Mouse (Mus musculus): ENCODE data around the gene Sycp2l. TPM values are rescaled to one million over a fixed set of nuclear protein-coding genes. Genes with fewer than 3 reads are reported as not detected.
A peak's percentile ranks its signal among the peaks of the same experiment; 100 is the strongest.
"Not testable (repeated sequence)": the region's sequence is repeated elsewhere in the genome, so short reads cannot be mapped to it uniquely, and the experiment has no call there.

Sycp2l gene
- polyA plus RNA-seq, 1 experiment from 2014 or later: 0.30 TPM

- H3K9ac ChIP-seq (ENCODE audit: low read length): no peak overlapping the region
- no peaks in the 10 kb centered on the region for H3K9me3 ChIP-seq (ENCODE audit: control insufficient read depth, low read length)
- H3K36me3 ChIP-seq (ENCODE audit: control insufficient read depth, insufficient read depth, low read length): no peaks in the 10 kb centered on the region
- H3K4me3 ChIP-seq (ENCODE audit: low read depth, low read length): no peak overlapping the region
- no peak for ATAC-seq (replicated peaks; ENCODE audit: low FRiP score, low TSS enrichment, low read depth)
- DNase-seq (ENCODE audit: low spot score): peak; percentile 72
- no peaks in the 10 kb centered on the region for H3K4me1 ChIP-seq (replicated peaks; ENCODE audit: control insufficient read depth, insufficient read depth, low read length)
- H3K4me2 ChIP-seq (ENCODE audit: low read length): no peak overlapping the region
- no peaks in the 10 kb centered on the region for H3K27me3 ChIP-seq (replicated peaks; ENCODE audit: control insufficient read depth, insufficient read depth, low read length)
- H3K27ac ChIP-seq (ENCODE audit: low read depth): no peak overlapping the region
- WGBS: 79% methylated on average over 10 of the region's 10 CpGs
Measured at GRCm38 (mm10) chr13:41146271-41146670, 32.2 kb downstream of the Sycp2l start.

- no peak for ATAC-seq (replicated peaks; ENCODE audit: low FRiP score, low TSS enrichment, low read depth)
- no peak overlapping the region for H3K9ac ChIP-seq (ENCODE audit: low read length)
Measured at GRCm38 (mm10) chr13:41153146-41153545, 39.0 kb downstream of the Sycp2l start.

DNA sequence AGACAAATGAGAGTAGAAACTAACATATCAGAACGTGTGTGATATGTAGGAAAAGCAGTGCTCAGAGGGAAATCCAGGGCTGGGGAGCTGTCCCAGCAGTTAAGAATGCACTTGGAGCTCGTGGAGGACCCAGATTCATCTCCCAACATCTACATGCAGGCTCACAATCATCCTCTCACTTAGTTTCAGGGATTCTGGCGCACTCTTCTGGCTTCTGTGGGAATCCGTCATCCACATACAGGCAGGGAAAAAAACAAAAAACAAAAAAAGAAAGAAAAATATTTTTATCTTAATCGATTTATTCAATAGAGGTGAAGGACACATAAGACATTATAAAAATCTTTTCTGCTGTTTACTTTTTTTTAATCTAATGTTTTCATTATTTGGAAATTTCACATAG lies 44.3 kb downstream of the Sycp2l start:
- no peak overlapping the region for H3K9ac ChIP-seq (ENCODE audit: low read length)
- no peak overlapping the region for H3K27ac ChIP-seq (ENCODE audit: low read depth)
- H3K36me3 ChIP-seq (ENCODE audit: control insufficient read depth, insufficient read depth, low read length): no peaks in the 10 kb centered on the region
- 59% methylated on average over 5 of the region's 5 CpGs for WGBS
- no peak overlapping the region for H3K4me3 ChIP-seq (ENCODE audit: low read depth, low read length)
- DNase-seq (ENCODE audit: low spot score) (no peak), ATAC-seq (replicated peaks; ENCODE audit: low FRiP score, low TSS enrichment, low read depth) (no peak)
- no peaks in the 10 kb centered on the region for H3K4me1 ChIP-seq (replicated peaks; ENCODE audit: control insufficient read depth, insufficient read depth, low read length)
- H3K27me3 ChIP-seq (replicated peaks; ENCODE audit: control insufficient read depth, insufficient read depth, low read length): no peaks in the 10 kb centered on the region
- H3K4me2 ChIP-seq (ENCODE audit: low read length): no peak overlapping the region
- no peaks in the 10 kb centered on the region for H3K9me3 ChIP-seq (ENCODE audit: control insufficient read depth, low read length)

More at GRCm38 (mm10) chr13:41153146-41153545, 39.0 kb downstream of the Sycp2l start:
- no peaks in the 10 kb centered on the region for H3K9me3 ChIP-seq (ENCODE audit: control insufficient read depth, low read length)
- no peak for DNase-seq (ENCODE audit: low spot score)
- WGBS: 83% methylated on average over 11 of the region's 11 CpGs
- no peak overlapping the region for H3K4me2 ChIP-seq (ENCODE audit: low read length)
- H3K36me3 ChIP-seq (ENCODE audit: control insufficient read depth, insufficient read depth, low read length): no peaks in the 10 kb centered on the region
- H3K4me1 ChIP-seq (replicated peaks; ENCODE audit: control insufficient read depth, insufficient read depth, low read length): no peaks in the 10 kb centered on the region
- no peak overlapping the region for H3K27ac ChIP-seq (ENCODE audit: low read depth)
- H3K27me3 ChIP-seq (replicated peaks; ENCODE audit: control insufficient read depth, insufficient read depth, low read length): no peaks in the 10 kb centered on the region
- H3K4me3 ChIP-seq (ENCODE audit: low read depth, low read length): no peak overlapping the region

- H3K4me1 ChIP-seq (replicated peaks; ENCODE audit: control insufficient read depth, insufficient read depth, low read length): no peaks in the 10 kb centered on the region
- H3K4me3 ChIP-seq (ENCODE audit: low read depth, low read length): no peak overlapping the region
- H3K9me3 ChIP-seq (ENCODE audit: control insufficient read depth, low read length): no peaks in the 10 kb centered on the region
- ATAC-seq (replicated peaks; ENCODE audit: low FRiP score, low TSS enrichment, low read depth): no peak
- WGBS: 85% methylated on average over 6 of the region's 6 CpGs
- H3K9ac ChIP-seq (ENCODE audit: low read length): no peak overlapping the region
- H3K27me3 ChIP-seq (replicated peaks; ENCODE audit: control insufficient read depth, insufficient read depth, low read length): no peaks in the 10 kb centered on the region
- H3K27ac ChIP-seq (ENCODE audit: low read depth): no peak overlapping the region
- H3K4me2 ChIP-seq (ENCODE audit: low read length): no peak overlapping the region
- DNase-seq (ENCODE audit: low spot score): no peak
- no peaks in the 10 kb centered on the region for H3K36me3 ChIP-seq (ENCODE audit: control insufficient read depth, insufficient read depth, low read length)
Measured at GRCm38 (mm10) chr13:41187886-41188285, 73.8 kb downstream of the Sycp2l start.

- no peak overlapping the region for H3K4me3 ChIP-seq (ENCODE audit: low read depth, low read length)
- no peaks in the 10 kb centered on the region for H3K36me3 ChIP-seq (ENCODE audit: control insufficient read depth, insufficient read depth, low read length)
- H3K27ac ChIP-seq (ENCODE audit: low read depth): no peak overlapping the region
- H3K4me1 ChIP-seq (replicated peaks; ENCODE audit: control insufficient read depth, insufficient read depth, low read length): no peaks in the 10 kb centered on the region
- ATAC-seq (replicated peaks; ENCODE audit: low FRiP score, low TSS enrichment, low read depth) (no peak), DNase-seq (ENCODE audit: low spot score) (no peak)
- no peaks in the 10 kb centered on the region for H3K9me3 ChIP-seq (ENCODE audit: control insufficient read depth, low read length)
- 61% methylated on average over 3 of the region's 3 CpGs for WGBS
- no peak overlapping the region for H3K9ac ChIP-seq (ENCODE audit: low read length)
- no peaks in the 10 kb centered on the region for H3K27me3 ChIP-seq (replicated peaks; ENCODE audit: control insufficient read depth, insufficient read depth, low read length)
- H3K4me2 ChIP-seq (ENCODE audit: low read length): no peak overlapping the region
Measured at GRCm38 (mm10) chr13:41195640-41196333, 81.7 kb downstream of the Sycp2l start.

DNA sequence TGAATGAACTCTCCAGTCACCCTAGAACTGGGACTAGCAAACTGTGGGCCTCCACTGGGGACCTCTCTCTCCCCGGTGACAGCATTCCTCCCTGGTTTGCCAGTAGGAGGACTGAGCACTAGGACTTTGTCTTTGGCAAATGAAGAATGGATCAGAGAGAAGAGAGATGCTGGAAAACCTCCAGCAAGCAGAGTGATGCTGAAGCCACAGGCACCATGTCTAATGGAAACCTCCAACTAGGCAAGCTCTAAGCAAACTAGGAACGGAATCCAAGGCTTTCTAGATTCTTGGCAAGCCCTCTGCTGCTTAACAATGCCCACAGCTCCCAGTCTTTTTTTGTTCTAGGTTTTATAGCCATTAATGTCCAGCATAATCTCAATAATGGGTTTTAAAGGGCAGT lies 86.8 kb downstream of the Sycp2l start:
- H3K4me3 ChIP-seq (ENCODE audit: low read depth, low read length): no peak overlapping the region
- H3K9me3 ChIP-seq (ENCODE audit: control insufficient read depth, low read length): no peaks in the 10 kb centered on the region
- no peak overlapping the region for H3K27ac ChIP-seq (ENCODE audit: low read depth)
- no peaks in the 10 kb centered on the region for H3K27me3 ChIP-seq (replicated peaks; ENCODE audit: control insufficient read depth, insufficient read depth, low read length)
- H3K4me1 ChIP-seq (replicated peaks; ENCODE audit: control insufficient read depth, insufficient read depth, low read length): no peaks in the 10 kb centered on the region
- H3K9ac ChIP-seq (ENCODE audit: low read length): no peak overlapping the region
- ATAC-seq (replicated peaks; ENCODE audit: low FRiP score, low TSS enrichment, low read depth): no peak
- H3K4me2 ChIP-seq (ENCODE audit: low read length): no peak overlapping the region
- H3K36me3 ChIP-seq (ENCODE audit: control insufficient read depth, insufficient read depth, low read length): no peaks in the 10 kb centered on the region
- 75% methylated on average over 2 of the region's 2 CpGs for WGBS
- no peak for DNase-seq (ENCODE audit: low spot score)

- Histone ChIP-seq H3K4me3 (ENCODE audit: low read depth, low read length) (no peak overlapping the region), H3K9me3 (ENCODE audit: control insufficient read depth, low read length) (no peaks in the 10 kb centered on the region), H3K27ac (ENCODE audit: low read depth) (no peak overlapping the region), H3K36me3 (ENCODE audit: control insufficient read depth, insufficient read depth, low read length) (no peaks in the 10 kb centered on the region), H3K4me1 (replicated peaks; ENCODE audit: control insufficient read depth, insufficient read depth, low read length) (no peaks in the 10 kb centered on the region), H3K27me3 (replicated peaks; ENCODE audit: control insufficient read depth, insufficient read depth, low read length) (no peaks in the 10 kb centered on the region), H3K9ac (ENCODE audit: low read length) (no peak overlapping the region), H3K4me2 (ENCODE audit: low read length) (no peak overlapping the region)
- no peak for DNase-seq (ENCODE audit: low spot score)
- 67% methylated on average over 7 of the region's 7 CpGs for WGBS
- no peak for ATAC-seq (replicated peaks; ENCODE audit: low FRiP score, low TSS enrichment, low read depth)
Measured at GRCm38 (mm10) chr13:41203289-41203688, 89.2 kb downstream of the Sycp2l start.

DNA sequence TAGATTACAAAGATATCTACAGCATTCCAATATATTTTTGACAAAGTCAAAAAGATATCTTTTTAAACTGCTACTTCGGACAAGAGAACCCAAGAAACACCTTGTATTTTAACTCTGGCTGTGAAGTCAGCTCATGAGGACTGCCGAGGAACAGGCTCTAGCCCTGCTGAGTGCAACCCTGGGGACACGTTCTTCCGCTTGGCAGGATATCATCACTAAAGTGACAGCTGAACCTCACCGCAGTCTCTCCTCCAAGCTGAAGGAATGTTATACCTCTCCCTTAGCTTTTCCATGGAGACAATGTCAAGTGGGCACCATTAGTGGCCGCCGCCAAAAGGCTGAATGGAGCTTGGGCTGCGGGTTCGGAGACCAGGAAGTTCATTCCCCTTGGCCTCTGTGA lies 89.6 kb downstream of the Sycp2l start:
- Histone ChIP-seq H3K27me3 (replicated peaks; ENCODE audit: control insufficient read depth, insufficient read depth, low read length) (no peaks in the 10 kb centered on the region), H3K4me1 (replicated peaks; ENCODE audit: control insufficient read depth, insufficient read depth, low read length) (no peaks in the 10 kb centered on the region), H3K27ac (ENCODE audit: low read depth) (no peak overlapping the region), H3K4me2 (ENCODE audit: low read length) (no peak overlapping the region), H3K4me3 (ENCODE audit: low read depth, low read length) (no peak overlapping the region), H3K9ac (ENCODE audit: low read length) (no peak overlapping the region), H3K9me3 (ENCODE audit: control insufficient read depth, low read length) (no peaks in the 10 kb centered on the region), H3K36me3 (ENCODE audit: control insufficient read depth, insufficient read depth, low read length) (no peaks in the 10 kb centered on the region)
- no peak for DNase-seq (ENCODE audit: low spot score)
- no peak for ATAC-seq (replicated peaks; ENCODE audit: low FRiP score, low TSS enrichment, low read depth)
- whole genome bisulfite sequencing: 84% methylated on average over 9 of the region's 9 CpGs

GRCm38 (mm10) chr13:41205568-41205967 lies 91.5 kb downstream of the Sycp2l start:
- not testable (repeated sequence) for H3K9me3 ChIP-seq (ENCODE audit: control insufficient read depth, low read length); H3K36me3 ChIP-seq (ENCODE audit: control insufficient read depth, insufficient read depth, low read length); H3K4me3 ChIP-seq (ENCODE audit: low read depth, low read length); H3K27ac ChIP-seq (ENCODE audit: low read depth); H3K4me1 ChIP-seq (replicated peaks; ENCODE audit: control insufficient read depth, insufficient read depth, low read length); H3K9ac ChIP-seq (ENCODE audit: low read length); DNase-seq (ENCODE audit: low spot score); ATAC-seq (replicated peaks; ENCODE audit: low FRiP score, low TSS enrichment, low read depth); H3K27me3 ChIP-seq (replicated peaks; ENCODE audit: control insufficient read depth, insufficient read depth, low read length); H3K4me2 ChIP-seq (ENCODE audit: low read length)

All from intestine, embryonic 14.5 days (tissue).